Mouse (Mus musculus) heart, embryonic 12.5 days (tissue): ENCODE results near the gene Mterf1a. TPM values are rescaled to one million over a fixed set of nuclear protein-coding genes. Genes with fewer than 3 reads are reported as not detected.
A peak's percentile ranks its signal among the peaks of the same experiment; 100 is the strongest.
"Not testable (repeated sequence)": the region's sequence is repeated elsewhere in the genome, so short reads cannot be mapped to it uniquely, and the experiment has no call there.

Experiments
- ATAC-seq: fragments of 200-750 bp; cut with Nextera tagmentation; 2 replicates; pipeline ENCODE4 v1.8.0; 2017; ENCODE audit warnings: moderate TSS enrichment, moderate library complexity; ENCODE audit not compliant: insufficient number of reproducible peaks, low FRiP score
- H3K27ac ChIP-seq: fragments of 300-500 bp; sonication (generic); 2 replicates; pipeline ENCODE4 v1.5.1; 2016; ENCODE audit warnings: mild to moderate bottlenecking, moderate library complexity; ENCODE audit not compliant: poor library complexity, severe bottlenecking
- H3K27me3 ChIP-seq: fragments of 300-500 bp; sonication (generic); replicated peaks from 2 replicates; pipeline ENCODE4 v1.6.1; 2016; ENCODE audit warnings: mild to moderate bottlenecking, moderate library complexity
- H3K36me3 ChIP-seq: fragments of 300-500 bp; sonication (generic); 2 replicates; pipeline ENCODE4 v1.6.1; 2016; ENCODE audit warnings: mild to moderate bottlenecking, moderate library complexity
- H3K4me1 ChIP-seq: fragments of 300-500 bp; sonication (generic); replicated peaks from 2 replicates; pipeline ENCODE4 v1.6.1; 2016; ENCODE audit warnings: mild to moderate bottlenecking
- H3K4me2 ChIP-seq: fragments of 300-500 bp; sonication (generic); 2 replicates; pipeline ENCODE4 v1.6.1; 2016; ENCODE audit warnings: mild to moderate bottlenecking, moderate library complexity
- H3K4me3 ChIP-seq: fragments of 300-500 bp; sonication (generic); 2 replicates; pipeline ENCODE4 v1.5.1; 2016; ENCODE audit warnings: mild to moderate bottlenecking
- H3K9ac ChIP-seq: fragments of 300-500 bp; sonication (generic); 2 replicates; pipeline ENCODE4 v1.6.1; 2016; ENCODE audit warnings: mild to moderate bottlenecking, moderate library complexity
- H3K9me3 ChIP-seq: fragments of 300-500 bp; sonication (generic); replicated peaks from 2 replicates; pipeline ENCODE4 v1.6.1; 2016; ENCODE audit warnings: mild to moderate bottlenecking, moderate library complexity
- WGBS: fragments of 180-500 bp; shearing (Covaris S2); methylation state at CpG from one replicate; pipeline ENCODE4 v1.1.7; 2016; 5-methylcytosine and 5-hydroxymethylcytosine counted together
- polyA plus RNA-seq: library from polyadenylated mRNA; unstranded; fragments of >200 nt; fragmentation: Nextera tagmentation; extraction: Ambion mirVana; gene quantifications from 2 replicates; pipeline ENCODE4 v1.2.1, GENCODE M21; 2016

Mterf1a gene
- polyA plus RNA-seq, 1 experiment from 2014 or later = 5.3 TPM

- H3K4me2 ChIP-seq = peak within 1 kb of the TSS; percentile 85
- no peaks in the 10 kb centered on the region for H3K9me3 ChIP-seq
- no peaks in the 10 kb centered on the region for H3K27me3 ChIP-seq
- WGBS = under 1% methylated on average over 64 of the region's 82 CpGs
- no peaks in the 10 kb centered on the region for H3K36me3 ChIP-seq
- peak within 1 kb of the TSS; percentile 92 for H3K4me3 ChIP-seq
- H3K4me1 ChIP-seq = peaks cover 16% of the 10 kb centered on the region
- peak within 1 kb of the TSS; percentile 82 for H3K27ac ChIP-seq
- peak within 1 kb of the TSS; percentile 95 for H3K9ac ChIP-seq
- ATAC-seq = peak; percentile 92
Observed at GRCm38 (mm10) chr5:3927801-3928689, 34.3 kb upstream of the Mterf1a start, which contains the start of gene Akap9. TSS of gene Akap9 (plus strand) at chr5:3928054.

DNA sequence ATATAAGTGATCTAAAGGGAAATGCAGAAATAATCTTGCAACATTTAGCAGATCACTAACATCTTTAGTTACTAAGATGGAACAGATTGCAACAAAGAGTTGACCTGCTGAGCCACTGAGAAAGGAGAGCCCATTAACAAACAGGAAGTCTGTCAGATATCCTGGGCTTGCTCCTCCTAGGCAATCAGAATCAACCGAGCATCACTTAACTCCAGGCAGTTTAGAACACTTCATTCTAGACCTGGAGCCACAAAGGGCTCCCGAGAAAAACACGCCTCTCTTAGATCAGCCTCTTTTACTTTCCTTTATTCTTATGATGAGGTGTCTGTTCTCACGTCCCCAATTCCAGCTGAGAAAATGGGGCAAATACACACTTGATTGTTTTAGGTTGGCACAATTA lies 32.9 kb upstream of the Mterf1a start:
- no peaks in the 10 kb centered on the region for H3K9me3 ChIP-seq
- no peak overlapping the region for H3K27ac ChIP-seq

DNA sequence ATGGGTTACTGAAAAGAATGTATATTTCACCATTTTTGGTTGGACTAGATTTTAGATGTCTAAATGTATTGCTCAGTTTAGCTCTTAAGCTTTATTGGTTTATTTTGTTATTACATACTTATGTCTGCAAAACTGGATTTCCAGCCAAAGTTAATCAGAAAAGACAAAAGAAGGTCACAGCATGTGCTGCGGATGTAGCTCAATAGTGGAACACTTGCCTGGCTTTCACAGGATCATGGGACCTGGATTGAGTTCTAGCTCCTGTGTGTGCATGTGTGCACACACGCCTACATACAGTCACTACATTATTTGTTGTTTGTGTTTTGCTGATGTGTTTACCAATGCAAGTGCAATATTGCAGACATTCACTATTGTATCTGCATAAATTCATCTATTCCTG lies 28.6 kb upstream of the Mterf1a start:
- no peaks in the 10 kb centered on the region for H3K27me3 ChIP-seq
- no peak overlapping the region for H3K4me3 ChIP-seq
- ATAC-seq = no peak
- 81% methylated on average over 2 of the region's 2 CpGs for WGBS
- H3K4me2 ChIP-seq = no peak overlapping the region
- no peak overlapping the region for H3K9ac ChIP-seq
- H3K36me3 ChIP-seq = no peaks in the 10 kb centered on the region
- H3K9me3 ChIP-seq = no peaks in the 10 kb centered on the region
- H3K4me1 ChIP-seq = peaks cover 3% of the 10 kb centered on the region; the same call in 1 of the 2 replicates
- H3K27ac ChIP-seq = no peak overlapping the region

More for the DNA sequence above, 32.9 kb upstream of the Mterf1a start:
- no peak for ATAC-seq
- Histone ChIP-seq H3K4me2 (no peak overlapping the region), H3K36me3 (no peaks in the 10 kb centered on the region), H3K4me3 (no peak overlapping the region), H3K27me3 (no peaks in the 10 kb centered on the region), H3K9ac (no peak overlapping the region), H3K4me1 (peaks cover 16% of the 10 kb centered on the region)
- 53% methylated on average over 4 of the region's 4 CpGs for WGBS

- Histone ChIP-seq H3K27ac (no peak overlapping the region), H3K9me3 (no peaks in the 10 kb centered on the region), H3K9ac (no peak overlapping the region), H3K27me3 (no peaks in the 10 kb centered on the region), H3K4me2 (no peak overlapping the region), H3K4me1 (no peaks in the 10 kb centered on the region), H3K4me3 (no peak overlapping the region), H3K36me3 (no peaks in the 10 kb centered on the region)
- 57% methylated on average over 2 of the region's 2 CpGs for WGBS
- ATAC-seq = no peak
Observed at GRCm38 (mm10) chr5:3905471-3905870, 11.7 kb upstream of the Mterf1a start.

DNA sequence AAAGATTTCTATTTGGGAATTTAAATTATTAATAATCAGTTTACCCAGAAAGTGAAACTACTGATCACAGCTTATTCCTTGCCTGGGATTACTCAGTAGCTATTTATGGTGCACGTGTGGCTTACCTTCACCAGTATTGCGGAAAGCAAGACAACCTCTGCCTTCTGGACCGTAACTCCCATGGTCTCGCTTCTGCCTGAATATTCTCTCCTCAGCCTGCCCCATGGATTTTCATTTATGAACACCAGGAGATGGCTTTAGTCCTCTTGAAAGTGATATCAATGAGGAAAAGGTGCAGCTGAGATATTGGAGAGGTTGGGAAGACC lies 524 bp upstream of the Mterf1a start:
- ATAC-seq, H3K4me1 ChIP-seq, H3K27ac ChIP-seq, H3K27me3 ChIP-seq, H3K4me2 ChIP-seq, H3K9me3 ChIP-seq, H3K9ac ChIP-seq, H3K36me3 ChIP-seq, H3K4me3 ChIP-seq: not testable (repeated sequence)
- 95% methylated on average over 4 of the region's 4 CpGs for WGBS

- no peak overlapping the region for H3K4me3 ChIP-seq
- H3K4me2 ChIP-seq = no peak overlapping the region
- no peak overlapping the region for H3K9ac ChIP-seq
- ATAC-seq = no peak
- H3K9me3 ChIP-seq = 0 out of 2 replicates have a peak, but pooled peaks cover under 1% of the 10 kb centered on the region
- no peaks in the 10 kb centered on the region for H3K4me1 ChIP-seq
- H3K27ac ChIP-seq = no peak overlapping the region
- no peaks in the 10 kb centered on the region for H3K36me3 ChIP-seq
- H3K27me3 ChIP-seq = no peaks in the 10 kb centered on the region
Observed at GRCm38 (mm10) chr5:3889201-3889600, 4.5 kb downstream of the Mterf1a start.

- H3K4me2 ChIP-seq, H3K36me3 ChIP-seq, H3K9me3 ChIP-seq, H3K4me3 ChIP-seq, H3K27ac ChIP-seq, H3K4me1 ChIP-seq, ATAC-seq, H3K27me3 ChIP-seq, H3K9ac ChIP-seq: not testable (repeated sequence)
- WGBS = 79% methylated on average over 7 of the region's 7 CpGs
Observed at GRCm38 (mm10) chr5:3886862-3887261, 6.9 kb downstream of the Mterf1a start.

DNA sequence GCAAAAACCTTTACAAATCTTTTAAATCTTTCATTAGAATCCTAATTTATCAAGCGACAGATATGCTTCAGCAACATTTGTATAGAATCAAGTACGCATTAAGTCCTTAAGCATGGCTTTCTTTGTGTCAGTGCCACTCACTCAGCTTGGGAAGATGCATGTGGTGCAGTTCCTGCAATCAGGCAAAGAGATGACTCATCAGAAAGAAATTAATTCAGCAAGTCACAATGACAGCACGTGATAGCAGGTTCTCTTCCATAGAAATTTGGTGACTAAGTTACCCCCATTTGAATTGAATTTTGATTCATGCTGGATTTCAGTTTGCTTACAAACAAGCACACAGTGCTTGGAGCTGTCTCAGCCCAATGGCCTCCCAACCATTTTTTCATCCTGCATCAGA lies 20.2 kb downstream of the Mterf1a start:
- H3K27me3 ChIP-seq = no peaks in the 10 kb centered on the region
- no peak overlapping the region for H3K27ac ChIP-seq
- no peaks in the 10 kb centered on the region for H3K36me3 ChIP-seq
- no peak for ATAC-seq
- H3K9ac ChIP-seq = no peak overlapping the region
- no peak overlapping the region for H3K4me2 ChIP-seq
- H3K4me3 ChIP-seq = no peak overlapping the region
- 0 out of 2 replicates have a peak, but pooled peaks cover 3% of the 10 kb centered on the region for H3K4me1 ChIP-seq
- WGBS = 74% methylated on average over 3 of the region's 3 CpGs
- H3K9me3 ChIP-seq = no peaks in the 10 kb centered on the region

GRCm38 (mm10) chr5:3872348-3872747 lies 21.4 kb downstream of the Mterf1a start:
- H3K27ac ChIP-seq = no peak overlapping the region
- 50% methylated on average over 1 of the region's 1 CpGs for WGBS
- H3K9me3 ChIP-seq = no peaks in the 10 kb centered on the region
- H3K9ac ChIP-seq = no peak overlapping the region
- no peaks in the 10 kb centered on the region for H3K27me3 ChIP-seq
- no peak for ATAC-seq
- H3K4me2 ChIP-seq = no peak overlapping the region
- 0 out of 2 replicates have a peak, but pooled peaks cover 3% of the 10 kb centered on the region for H3K4me1 ChIP-seq
- H3K4me3 ChIP-seq = no peak overlapping the region
- H3K36me3 ChIP-seq = no peaks in the 10 kb centered on the region

DNA sequence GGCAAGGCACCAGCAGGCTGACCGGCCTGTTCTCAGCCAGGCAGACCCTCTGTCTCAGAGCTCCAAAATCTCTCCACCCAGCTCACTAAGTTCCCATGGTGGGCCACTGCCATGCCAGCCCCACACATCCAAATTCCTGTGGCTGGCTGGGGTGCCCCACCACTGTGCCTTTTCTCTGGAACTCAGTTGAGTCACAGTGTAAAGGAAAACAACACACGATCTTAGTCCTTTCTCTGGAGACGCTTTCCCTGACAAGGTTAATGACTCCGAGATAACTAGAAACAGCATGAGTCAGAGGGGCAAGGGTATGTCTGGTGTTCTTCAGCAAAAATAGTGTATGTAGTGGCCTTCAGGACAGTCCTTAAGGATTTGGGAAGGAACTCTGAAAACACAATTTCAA lies 23.6 kb downstream of the Mterf1a start:
- Histone ChIP-seq H3K9ac (no peak overlapping the region), H3K27ac (no peak overlapping the region), H3K4me3 (no peak overlapping the region), H3K36me3 (no peaks in the 10 kb centered on the region), H3K4me1 (0 out of 2 replicates have a peak, but pooled peaks cover 3% of the 10 kb centered on the region), H3K9me3 (no peaks in the 10 kb centered on the region), H3K27me3 (no peaks in the 10 kb centered on the region), H3K4me2 (no peak overlapping the region)
- ATAC-seq = no peak
- WGBS = 27% methylated on average over 4 of the region's 4 CpGs

GRCm38 (mm10) chr5:3845026-3845425 lies 48.7 kb downstream of the Mterf1a start, which contains the start of gene Lrrd1:
TSS of gene Lrrd1 (plus strand) at chr5:3845173.
- no peak for ATAC-seq
- 10% methylated on average over 24 of the region's 24 CpGs for WGBS
- H3K4me2 ChIP-seq = peak within 1 kb of the TSS; percentile 75
- H3K27ac ChIP-seq = no peak within 1 kb of the TSS
- H3K4me1 ChIP-seq = 0 out of 2 replicates have a peak, but pooled peaks cover 3% of the 10 kb centered on the region
- peak within 1 kb of the TSS; percentile 48 for H3K4me3 ChIP-seq
- H3K9ac ChIP-seq = peak within 1 kb of the TSS; percentile 54
- no peaks in the 10 kb centered on the region for H3K9me3 ChIP-seq
- H3K36me3 ChIP-seq = peaks cover 11% of the 10 kb centered on the region
- no peaks in the 10 kb centered on the region for H3K27me3 ChIP-seq
